Mouse (Mus musculus) ES-E14 (cell line): ENCODE measurements at regions not wholly inside any gene's neighbourhood (a gene's known extent, or its start where the extent isn't known, plus 50 kb on each side); places are given as distances from the start of the nearest gene placed in this dataset.

Source experiments
- DNase-seq: peaks from one replicate; pipeline ENCODE4 v3.0.0-alpha.2; 2013; ENCODE audit warnings: low read depth, low spot score
- H3K27ac ChIP-seq: 2 replicates; pipeline ENCODE4 v1.5.1; 2012; ENCODE audit warnings: low read depth, mild to moderate bottlenecking, low read length, moderate library complexity, mixed read lengths; ENCODE audit not compliant: poor library complexity, insufficient read depth, severe bottlenecking
- H3K36me3 ChIP-seq: 2 replicates; pipeline ENCODE4 v1.6.1; 2012; ENCODE audit warnings: mild to moderate bottlenecking, low read length, moderate library complexity, mixed read lengths; ENCODE audit not compliant: control insufficient read depth, poor library complexity, insufficient read depth, severe bottlenecking
- H3K4me1 ChIP-seq, 2 experiments: fragments of 150-350 bp in 1 of 2; sonication (generic) in 1 of 2; 2 replicates each; pipeline ENCODE4 v1.6.1; 2012; ENCODE audit warnings: low read length in 2 of 2, mild to moderate bottlenecking in 1 of 2, mixed read lengths in 1 of 2; ENCODE audit not compliant: control insufficient read depth in 2 of 2, insufficient read depth in 2 of 2, poor library complexity in 1 of 2
- H3K4me3 ChIP-seq, 2 experiments: fragments of 150-350 bp in 1 of 2; sonication (generic) in 1 of 2; 2 replicates each; pipeline ENCODE4 v1.5.1; 2012; ENCODE audit warnings: low read length in 2 of 2, low read depth in 1 of 2, mild to moderate bottlenecking in 1 of 2, mixed read lengths in 1 of 2; ENCODE audit not compliant: insufficient read depth in 1 of 2, poor library complexity in 1 of 2, severe bottlenecking in 1 of 2
- H3K9ac ChIP-seq: 2 replicates; pipeline ENCODE4 v1.6.1; 2012; ENCODE audit warnings: low read depth, mild to moderate bottlenecking, low read length, mixed read lengths; ENCODE audit not compliant: poor library complexity, insufficient read depth, severe bottlenecking
- H3K9me3 ChIP-seq: fragments of 150-350 bp; sonication (generic); 2 replicates; pipeline ENCODE4 v1.6.1; 2012; ENCODE audit warnings: low read depth, mild to moderate bottlenecking, low read length; ENCODE audit not compliant: control insufficient read depth, insufficient read depth
- CHD2 ChIP-seq: IDR thresholded peaks from 2 replicates; pipeline ENCODE4 v1.6.1; 2014; ENCODE audit warnings: mild to moderate bottlenecking, low read depth, low read length, inconsistent platforms
- HCFC1 ChIP-seq: IDR thresholded peaks from 2 replicates; pipeline ENCODE4 v1.6.1; 2012; ENCODE audit warnings: low read length, inconsistent platforms, borderline replicate concordance; ENCODE audit not compliant: insufficient read depth
- MAFK ChIP-seq: IDR thresholded peaks from 2 replicates; pipeline ENCODE4 v1.6.1; 2014; ENCODE audit warnings: mild to moderate bottlenecking, low read depth, low read length, inconsistent platforms; ENCODE audit not compliant: insufficient read depth
- ZC3H11A ChIP-seq: IDR thresholded peaks from 2 replicates; pipeline ENCODE4 v1.6.1; 2012; ENCODE audit warnings: low read depth, mild to moderate bottlenecking, inconsistent platforms, low read length, borderline replicate concordance
- ZNF384 ChIP-seq: IDR thresholded peaks from 2 replicates; pipeline ENCODE4 v1.6.1; 2012; ENCODE audit warnings: low read depth, low read length, inconsistent platforms
- in situ Hi-C, 2 experiments: fragments of 600-800 bp; cut with MboI; formaldehyde crosslinking; loops; one replicate each; pipeline ENCODE4 v1.15.1; 2025; ENCODE audit warnings: low sequenced_read_pairs in 2 of 2, inconsistent platforms in 1 of 2; ENCODE audit not compliant: unreplicated experiment in 2 of 2

GRCm38 (mm10) chr17:16004002-16004401, 173.2 kb upstream of the Rgmb start:
- Histone ChIP-seq H3K4me1 (no peaks in the 10 kb centered on the region), H3K9me3 (no peaks in the 10 kb centered on the region), H3K27ac (no peak overlapping the region), H3K4me3 (no peak overlapping the region), H3K36me3 (no peaks in the 10 kb centered on the region), H3K9ac (no peak overlapping the region)
- in situ Hi-C loops, result no loop called here
- no peak for TF ChIP-seq CHD2
- TF ChIP-seq MAFK, result no peak
- TF ChIP-seq ZNF384, result no peak
- TF ChIP-seq HCFC1, result no peak
- TF ChIP-seq ZC3H11A, result no peak
- DNase-seq, result no peak

GRCm38 (mm10) chr17:15998771-15999170, 167.9 kb upstream of the Rgmb start:
- H3K4me3 ChIP-seq, result no peak overlapping the region
- TF ChIP-seq HCFC1 (no peak), ZNF384 (no peak), MAFK (no peak), ZC3H11A (no peak), CHD2 (no peak)
- H3K9ac ChIP-seq, result no peak overlapping the region
- H3K9me3 ChIP-seq, result no peaks in the 10 kb centered on the region
- peaks cover 0 to 6% of the 10 kb centered on the region in 2 experiments; a peak in 2 of 4 replicates for H3K4me1 ChIP-seq
- H3K36me3 ChIP-seq, result no peaks in the 10 kb centered on the region
- in situ Hi-C loops, result no loop called here
- no peak for DNase-seq
- H3K27ac ChIP-seq, result no peak overlapping the region

- no peaks in the 10 kb centered on the region for H3K36me3 ChIP-seq
- H3K4me1 ChIP-seq, result peaks cover 0 to 6% of the 10 kb centered on the region in 2 experiments; a peak in 2 of 4 replicates
- no peak overlapping the region for H3K27ac ChIP-seq
- H3K9ac ChIP-seq, result no peak overlapping the region
- no peak for TF ChIP-seq CHD2
- no peak for TF ChIP-seq ZC3H11A
- TF ChIP-seq HCFC1, result no peak
- no peak for TF ChIP-seq MAFK
- no peak for TF ChIP-seq ZNF384
- H3K4me3 ChIP-seq, result no peak overlapping the region
- in situ Hi-C loops, result no loop called here
- no peak for DNase-seq
- no peaks in the 10 kb centered on the region for H3K9me3 ChIP-seq
Observed at GRCm38 (mm10) chr17:15997289-15997688, 166.4 kb upstream of the Rgmb start.

- Histone ChIP-seq H3K9ac (no peak overlapping the region), H3K4me1 (peaks cover 0 to 8% of the 10 kb centered on the region in 2 experiments; a peak in 2 of 4 replicates), H3K36me3 (no peaks in the 10 kb centered on the region), H3K27ac (no peak overlapping the region), H3K9me3 (no peaks in the 10 kb centered on the region), H3K4me3 (no peak overlapping the region)
- TF ChIP-seq CHD2, result no peak
- no peak for TF ChIP-seq HCFC1
- no peak for TF ChIP-seq ZC3H11A
- TF ChIP-seq MAFK, result peak; percentile 99
- no peak for TF ChIP-seq ZNF384
- in situ Hi-C loops, result no loop called here
- no peak for DNase-seq
Observed at GRCm38 (mm10) chr17:15995493-15995892, 164.7 kb upstream of the Rgmb start.
